Mouse (Mus musculus) liver (tissue): ENCODE results near the gene Ano6.

Source experiments
- DNase-seq: peaks from one replicate; pipeline ENCODE4 v3.0.0-alpha.2; 2020; ENCODE audit warnings: mixed read lengths

Ano6 gene

DNA sequence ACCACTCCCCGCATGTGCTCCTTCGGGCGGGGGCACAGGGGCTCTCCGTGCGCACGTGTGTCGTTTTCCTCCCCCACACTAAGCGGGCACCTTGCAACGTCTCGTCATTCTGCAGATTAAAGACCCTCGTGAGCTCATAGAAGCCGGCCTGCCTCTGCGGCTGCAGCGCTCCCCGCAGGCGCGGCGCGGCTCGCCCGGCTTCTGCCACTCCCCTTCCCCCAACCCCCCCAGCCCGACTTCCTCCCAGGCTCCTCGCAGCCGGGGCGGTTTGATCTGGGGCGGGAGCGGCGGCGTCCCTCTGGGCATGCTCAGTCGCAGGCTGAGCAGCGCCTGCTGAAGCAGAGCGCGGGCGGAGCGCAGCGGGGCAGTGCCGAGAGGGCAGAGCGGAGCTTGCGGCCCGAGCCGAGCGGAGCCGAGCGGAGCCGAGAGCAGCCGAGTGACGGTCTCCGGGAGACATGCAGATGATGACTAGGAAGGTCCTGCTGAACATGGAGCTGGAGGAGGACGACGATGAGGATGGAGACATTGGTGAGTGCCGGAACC lies at the start of gene Ano6:
Ano6 (plus strand) TSS at position 315 of the 543 bp plus-strand sequence.
- DNase-seq, result peak; percentile 93

- DNase-seq, result no peak
Observed at GRCm38 (mm10) chr15:95742955-95743354, 47.7 kb upstream of the Ano6 start.

DNA sequence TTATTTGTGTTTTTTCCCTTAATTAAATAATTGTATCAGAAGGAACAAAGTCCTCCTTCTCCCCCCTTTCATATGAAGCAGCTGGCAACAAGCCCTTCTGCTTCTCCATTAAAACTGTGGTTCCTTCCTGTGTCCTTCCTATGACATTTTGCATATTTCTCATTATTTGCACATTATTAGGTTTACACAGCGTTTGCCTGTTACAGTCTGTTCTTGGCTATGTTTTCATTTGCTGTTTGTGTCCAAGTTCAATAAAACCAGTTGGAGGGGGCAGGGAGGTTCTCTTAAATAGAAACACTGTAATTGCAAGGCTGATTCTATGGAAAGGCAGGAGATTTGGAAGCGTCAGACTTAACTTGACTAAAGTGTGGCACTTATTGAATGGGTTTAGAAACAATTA lies 46.8 kb upstream of the Ano6 start:
- DNase-seq, result no peak

DNA sequence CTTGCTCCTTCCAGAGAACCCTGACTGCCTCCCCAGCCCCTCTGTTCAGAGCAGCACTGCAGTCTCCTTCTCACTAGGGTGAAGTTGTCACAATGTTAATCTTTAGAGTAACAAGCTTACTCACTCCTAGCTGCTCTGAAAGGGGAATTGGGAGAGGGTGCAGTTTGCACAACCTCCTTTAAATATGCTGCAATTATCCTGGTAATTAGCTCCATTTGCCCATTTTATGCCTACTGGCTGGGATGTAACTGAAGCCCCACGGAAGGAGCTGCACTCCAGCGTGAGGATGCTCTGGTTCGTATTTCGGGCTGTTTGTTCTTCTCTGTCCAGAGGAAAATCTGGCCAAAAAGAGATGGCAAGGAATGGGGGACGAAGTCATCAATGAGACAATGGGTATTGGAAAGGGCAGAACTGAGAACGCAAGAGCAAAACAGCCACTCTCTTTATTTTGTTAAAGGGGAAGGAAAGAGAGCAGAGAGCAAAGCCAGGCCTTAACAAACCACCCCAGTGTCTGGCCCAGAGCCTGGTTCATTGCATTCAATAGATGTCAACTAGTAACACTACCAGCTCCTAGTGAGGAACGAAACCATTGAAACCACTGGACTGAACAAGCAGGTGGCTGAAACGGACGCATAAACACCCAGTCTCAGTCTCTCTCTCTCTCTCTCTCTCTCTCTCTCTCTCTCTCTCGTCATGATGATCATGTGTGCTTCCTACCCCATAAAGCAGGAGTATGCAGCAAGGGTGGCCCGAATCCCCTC lies 45.1 kb upstream of the Ano6 start:
- DNase-seq, result no peak

DNA sequence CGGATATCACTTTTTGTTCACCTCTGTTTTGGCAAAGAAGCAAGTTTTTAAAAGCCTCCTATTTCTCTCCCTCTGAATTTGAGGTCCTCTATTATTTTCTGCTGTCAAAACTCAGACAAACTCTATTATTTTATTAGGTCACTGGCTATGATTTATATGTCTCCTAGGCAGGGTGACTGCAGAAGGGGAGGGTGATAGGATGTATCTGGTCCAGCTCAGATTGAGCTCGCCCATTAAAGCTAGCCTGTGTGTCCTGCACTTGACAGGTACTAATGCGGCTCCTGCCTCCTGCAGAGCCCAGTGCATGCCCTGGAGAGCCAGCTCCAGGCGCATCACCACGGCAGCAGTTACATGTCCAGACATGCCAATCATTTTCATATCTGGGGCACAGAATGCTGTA lies 44.1 kb upstream of the Ano6 start:
- no peak for DNase-seq

GRCm38 (mm10) chr15:95746955-95747931 lies 43.4 kb upstream of the Ano6 start:
- DNase-seq, result no peak

- no peak for DNase-seq
Observed at GRCm38 (mm10) chr15:95749216-95749615, 41.4 kb upstream of the Ano6 start.

DNA sequence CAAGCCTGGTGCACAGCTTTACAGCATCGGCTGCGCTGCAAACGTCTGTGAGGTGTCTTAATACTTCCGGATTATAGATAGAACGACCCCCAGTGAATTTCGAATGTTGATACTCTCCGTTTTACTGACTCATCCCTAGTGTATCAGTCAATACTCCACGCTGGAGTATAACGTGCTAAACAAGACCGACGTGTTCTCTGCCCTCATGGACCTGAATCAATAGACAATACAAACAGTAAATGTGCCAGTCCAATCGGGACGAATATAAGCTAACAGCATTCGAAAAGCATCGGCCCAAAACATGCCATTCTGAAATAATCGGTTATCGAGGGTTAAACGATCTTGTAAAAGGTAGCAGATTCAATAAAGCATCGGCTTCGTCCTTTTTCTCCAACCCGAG lies 40.6 kb upstream of the Ano6 start:
- no peak for DNase-seq

- DNase-seq, result no peak
Observed at GRCm38 (mm10) chr15:95751832-95752676, 38.6 kb upstream of the Ano6 start.

DNA sequence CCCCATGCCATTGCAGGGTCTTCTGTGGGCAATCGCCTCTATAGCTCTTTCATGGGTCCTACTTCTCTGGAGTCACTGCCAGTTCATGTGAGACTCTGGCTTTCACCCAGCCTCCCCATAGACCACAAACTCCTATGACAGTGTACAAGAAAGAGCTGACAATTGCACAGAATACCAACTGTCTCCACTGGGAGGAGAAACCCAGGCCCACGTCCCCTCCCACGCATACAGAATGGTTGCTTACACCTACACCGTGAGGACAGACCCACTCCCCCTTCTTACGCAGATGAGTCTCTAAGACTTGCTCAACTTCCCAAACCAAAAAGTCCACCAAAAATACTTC lies 38.0 kb upstream of the Ano6 start:
- no peak for DNase-seq

DNA sequence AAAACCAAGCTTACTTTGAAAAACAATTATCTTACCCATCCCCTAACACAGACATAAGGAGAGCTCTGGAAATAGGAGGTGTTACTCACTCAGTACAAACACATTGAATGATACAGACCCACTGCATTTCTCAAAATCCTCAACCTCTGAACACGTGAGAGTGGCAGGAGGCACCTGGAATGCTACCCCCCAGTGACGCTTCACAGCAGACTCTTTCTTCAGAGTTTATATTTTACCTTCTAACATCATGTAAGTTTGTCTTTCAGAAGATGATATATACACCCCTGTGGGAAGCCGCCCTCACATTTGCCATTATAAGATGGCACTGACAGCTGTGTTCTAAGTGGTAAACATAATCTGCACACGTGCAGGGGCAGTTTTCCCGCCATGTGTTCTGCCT lies 37.6 kb upstream of the Ano6 start:
- DNase-seq, result no peak

DNA sequence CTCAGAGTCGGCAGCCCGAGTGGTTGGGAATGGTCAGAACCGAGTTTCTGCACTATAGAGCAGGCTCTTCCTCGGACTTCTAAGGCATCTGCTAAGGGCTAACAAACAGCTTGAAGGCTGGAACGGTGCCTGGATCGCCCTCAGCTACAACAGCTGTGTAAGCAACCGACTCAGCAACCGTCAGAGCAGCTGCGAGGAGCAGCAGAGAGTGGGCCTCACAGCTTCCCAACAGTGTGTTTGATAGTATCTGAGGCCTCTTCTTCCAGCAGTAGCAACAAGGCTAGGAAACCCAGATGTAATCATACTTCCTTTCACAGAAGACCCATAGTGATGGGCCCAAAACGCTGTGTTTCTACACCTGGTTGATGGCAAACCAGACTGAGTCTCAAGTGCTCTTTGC lies 33.5 kb upstream of the Ano6 start:
- peak; percentile 35 for DNase-seq

DNA sequence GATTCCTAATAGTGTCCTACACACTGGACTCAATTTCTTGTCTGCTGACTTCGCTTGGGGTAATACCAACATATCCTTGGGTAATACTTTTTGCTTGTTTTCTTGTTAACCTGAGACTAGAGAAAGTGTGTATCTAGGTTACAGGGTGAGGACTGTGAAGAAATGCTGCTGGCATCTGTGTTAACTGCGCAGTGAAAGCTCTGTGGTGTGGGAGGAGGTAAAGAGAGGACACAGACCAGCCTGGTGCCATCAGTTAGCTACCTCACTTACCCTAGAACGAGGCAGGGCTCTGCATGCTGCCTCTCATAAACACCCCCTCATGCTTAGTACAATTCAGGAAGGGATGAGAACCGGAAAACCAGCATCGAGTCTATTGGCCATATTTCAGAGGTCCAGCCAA lies 32.6 kb upstream of the Ano6 start:
- no peak for DNase-seq

GRCm38 (mm10) chr15:95758696-95759434 lies 31.8 kb upstream of the Ano6 start:
- DNase-seq, result no peak

DNA sequence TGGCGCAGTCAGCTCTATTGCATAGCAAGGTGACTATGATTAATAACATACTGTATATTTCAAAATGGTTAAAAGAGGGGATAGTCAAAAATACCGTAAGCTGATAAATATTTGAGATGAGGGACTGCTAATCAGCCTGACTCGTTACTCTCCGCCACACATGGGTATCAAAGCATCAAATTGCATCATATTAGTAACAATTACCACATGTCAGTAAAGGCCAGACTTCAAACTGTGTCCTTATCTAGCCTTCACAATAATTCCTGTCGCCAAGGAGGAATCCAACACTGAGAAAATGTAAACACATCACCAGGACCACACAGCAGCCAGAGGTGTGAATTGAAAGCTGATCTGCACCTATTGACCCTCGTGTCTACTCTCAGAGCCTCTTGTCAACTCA lies 30.8 kb upstream of the Ano6 start:
- no peak for DNase-seq

- DNase-seq, result no peak
Observed at GRCm38 (mm10) chr15:95761420-95761819, 29.2 kb upstream of the Ano6 start.

GRCm38 (mm10) chr15:95762661-95763303 lies 27.9 kb upstream of the Ano6 start:
- peak; percentile 78 for DNase-seq

- no peak for DNase-seq
Observed at GRCm38 (mm10) chr15:95763464-95763863, 27.2 kb upstream of the Ano6 start.

- no peak for DNase-seq
Observed at GRCm38 (mm10) chr15:95765271-95765670, 25.4 kb upstream of the Ano6 start.

DNA sequence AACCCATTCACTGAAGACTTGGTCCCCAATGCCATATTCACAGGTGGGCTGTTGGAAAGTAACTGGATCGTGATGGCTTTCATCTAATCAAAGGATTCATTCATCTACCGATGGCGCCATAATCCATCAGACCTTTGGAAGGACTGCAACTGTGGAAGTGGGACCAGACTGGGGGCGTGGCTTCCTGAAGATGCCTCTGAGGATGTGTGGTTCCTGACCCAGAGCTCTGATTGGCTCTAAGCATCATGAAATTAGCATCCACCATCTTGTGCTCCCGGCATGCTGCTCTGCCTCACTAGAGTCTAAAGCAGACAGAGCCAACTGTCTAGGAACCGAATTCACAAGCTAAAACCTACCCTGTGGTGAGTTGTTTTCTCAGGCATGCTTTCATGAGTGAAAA lies 24.7 kb upstream of the Ano6 start:
- no peak for DNase-seq

GRCm38 (mm10) chr15:95767825-95768224 lies 22.8 kb upstream of the Ano6 start:
- peak; percentile 7 for DNase-seq

DNA sequence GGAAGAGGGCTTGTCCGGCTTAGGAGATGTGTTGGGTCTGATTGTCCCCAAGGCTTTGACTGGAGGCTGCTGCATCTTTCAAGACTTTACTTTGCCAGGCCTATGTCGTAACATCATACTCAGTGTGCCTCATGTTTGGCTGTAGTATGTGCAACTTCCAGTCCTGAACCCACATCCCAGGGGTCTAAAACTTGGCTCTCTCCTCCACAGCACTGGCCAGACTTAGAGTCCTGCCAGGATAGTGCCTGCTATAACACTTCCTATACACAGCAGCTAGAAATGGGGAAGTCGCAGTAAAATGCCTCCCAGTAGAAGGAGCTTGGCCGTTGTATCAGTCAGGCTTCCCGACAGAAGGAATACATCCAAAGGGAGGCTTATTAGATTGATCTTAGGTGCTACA lies 21.9 kb upstream of the Ano6 start:
- no peak for DNase-seq
